Mouse (Mus musculus) bone marrow macrophage, adult 2 months (primary cell): Measurements from ENCODE around the gene Frmd8.

Source experiments
- CTCF ChIP-seq: IDR thresholded peaks from 2 replicates; pipeline ENCODE4 v1.5.1; 2012; ENCODE audit warnings: low read depth, mild to moderate bottlenecking, low read length, moderate library complexity
- POLR2A ChIP-seq: IDR thresholded peaks from 2 replicates; pipeline ENCODE4 v1.6.1; 2012; ENCODE audit warnings: mild to moderate bottlenecking, low read depth, low read length, borderline replicate concordance

- TF ChIP-seq CTCF (no peak), POLR2A (no peak)
These were observed 60.1 kb downstream of the Frmd8 start for GRCm38 (mm10) chr19:5815010-5815409.
